Mouse (Mus musculus): ENCODE measurements around the gene Eif4a1. TPM values are rescaled to one million over a fixed set of nuclear protein-coding genes. Genes with fewer than 3 reads are reported as not detected.
"Not testable (repeated sequence)": the region's sequence is repeated elsewhere in the genome, so short reads cannot be mapped to it uniquely, and the experiment has no call there.

Gene Eif4a1
- total RNA-seq, 2 experiments from 2014 or later, result 678 to 712 TPM

- DNase-seq, result no peak
Measured at GRCm38 (mm10) chr11:69645860-69646259, 26.4 kb downstream of the Eif4a1 start.

- DNase-seq, result no peak
Measured at GRCm38 (mm10) chr11:69635471-69635870, 36.8 kb downstream of the Eif4a1 start.

GRCm38 (mm10) chr11:69633128-69633866 lies 38.9 kb downstream of the Eif4a1 start:
- peak; percentile 76 to 84 for DNase-seq

GRCm38 (mm10) chr11:69632284-69633089 lies 39.7 kb downstream of the Eif4a1 start, which contains the start of gene Fxr2:
Gene Fxr2 (plus strand): TSS chr11:69632990.
- peak; percentile 100 for DNase-seq

GRCm38 (mm10) chr11:69629802-69630201 lies 42.4 kb downstream of the Eif4a1 start:
- no peak for DNase-seq

- DNase-seq, result peak; percentile 78 to 85
Measured at GRCm38 (mm10) chr11:69628286-69628685, 43.9 kb downstream of the Eif4a1 start.

GRCm38 (mm10) chr11:69624339-69624738 lies 47.9 kb downstream of the Eif4a1 start:
- DNase-seq, result not testable (repeated sequence)

GRCm38 (mm10) chr11:69623006-69623405 lies 49.2 kb downstream of the Eif4a1 start:
- DNase-seq, result no peak

- DNase-seq, result no peak
Measured at GRCm38 (mm10) chr11:69622406-69622805, 49.8 kb downstream of the Eif4a1 start.

GRCm38 (mm10) chr11:69621571-69622268 lies 50.5 kb downstream of the Eif4a1 start, which contains the start of gene Sat2:
Gene Sat2 (plus strand): TSS chr11:69622024.
- DNase-seq, result peak; percentile 67 to 77

GRCm38 (mm10) chr11:69620394-69621081 lies 51.7 kb downstream of the Eif4a1 start:
- DNase-seq, result no peak

GRCm38 (mm10) chr11:69617805-69618204 lies 54.4 kb downstream of the Eif4a1 start, which contains the start of gene Shbg:
Gene Shbg (minus strand): TSS chr11:69617905.
- no peak for DNase-seq

Small RNA genes within 50 kb of the gene (microRNA-seq; reads per million reads assigned to microRNA genes)
- gene Mir1934, result 5.5 reads per million, percentile 15 among the genes with 10 or more reads in this experiment
- gene Mir467f, result not detected

Other genes starting within 250 kb of the Eif4a1 start
- gene Dnah2, start 123.3 kb downstream of the Eif4a1 start, total RNA-seq (2021), result under 1 TPM; 0.10 to 0.30 TPM
- gene Efnb3, start 112.2 kb downstream of the Eif4a1 start, total RNA-seq (2021), result 1 to 10 TPM in 1 of 2 experiments, under 1 TPM in 1; 0.66 to 1.1 TPM
- gene Wrap53, start 92.2 kb downstream of the Eif4a1 start, total RNA-seq (2021), result 1 to 10 TPM; 9.2 to 9.7 TPM
- 10 to 100 TPM; 63.3 to 64.7 TPM for gene Trp53, start 92.1 kb downstream of the Eif4a1 start, total RNA-seq (2021)
- 10 to 100 TPM; 28.5 to 45.4 TPM for gene Atp1b2, start 66.5 kb downstream of the Eif4a1 start, total RNA-seq (2021)
- gene Shbg, start 54.5 kb downstream of the Eif4a1 start, total RNA-seq (2021), result not detected
- 10 to 100 TPM in 1 of 2 experiments, 1 to 10 TPM in 1; 5.7 to 11.3 TPM for gene Sat2, start 50.4 kb downstream of the Eif4a1 start, total RNA-seq (2021)
- 10 to 100 TPM; 80.5 to 88.4 TPM for gene Fxr2, start 39.4 kb downstream of the Eif4a1 start, total RNA-seq (2021)
- not detected for gene Sox15, start 17.1 kb downstream of the Eif4a1 start, total RNA-seq (2021)
- 100 to 1,000 TPM in 1 of 2 experiments, 10 to 100 TPM in 1; 91.4 to 126 TPM for gene Mpdu1, start 9.8 kb downstream of the Eif4a1 start, total RNA-seq (2021)
- 10 to 100 TPM; 20.1 to 28.6 TPM for gene Cd68, start 6.3 kb downstream of the Eif4a1 start, total RNA-seq (2021)
- 10 to 100 TPM; 70.6 to 80.4 TPM for gene Senp3, start 9.7 kb upstream of the Eif4a1 start, total RNA-seq (2021)
- gene Tnfsf13, start 13.4 kb upstream of the Eif4a1 start, total RNA-seq (2021), result 1 to 10 TPM; 1.7 to 2.5 TPM
- 10 to 100 TPM; 21.5 to 22.9 TPM for gene Tnfsf12, start 23.4 kb upstream of the Eif4a1 start, total RNA-seq (2021)
- gene Tnfsfm13, start 23.7 kb upstream of the Eif4a1 start, total RNA-seq (2021), result 1 to 10 TPM; 4.0 to 4.9 TPM
- gene Polr2a, start 86.2 kb upstream of the Eif4a1 start, total RNA-seq (2021), result 10 to 100 TPM; 86.4 to 90.3 TPM
- not detected for gene Slc35g3, start 89.5 kb upstream of the Eif4a1 start, total RNA-seq (2021)
- gene Zbtb4, start 93.5 kb upstream of the Eif4a1 start, total RNA-seq (2021), result 10 to 100 TPM; 57.7 to 63.8 TPM
- gene Chrnb1, start 123.5 kb upstream of the Eif4a1 start, total RNA-seq (2021), result 1 to 10 TPM; 1.1 to 1.8 TPM
- gene Fgf11, start 129.4 kb upstream of the Eif4a1 start, total RNA-seq (2021), result 1 to 10 TPM; 3.9 to 8.6 TPM
- under 1 TPM; 0.17 to 0.26 TPM for gene Tmem102, start 133.2 kb upstream of the Eif4a1 start, total RNA-seq (2021)
- not detected for gene Gm39566, start 142.9 kb upstream of the Eif4a1 start, total RNA-seq (2021)
- not detected for gene Spem2, start 146.0 kb upstream of the Eif4a1 start, total RNA-seq (2021)
- gene Spem1, start 149.8 kb upstream of the Eif4a1 start, total RNA-seq (2021), result not detected
- gene Nlgn2, start 165.4 kb upstream of the Eif4a1 start, total RNA-seq (2021), result 10 to 100 TPM; 14.4 to 22.3 TPM
- gene Tmem256, start 166.1 kb upstream of the Eif4a1 start, total RNA-seq (2021), result 100 to 1,000 TPM; 144 to 166 TPM
- 10 to 100 TPM; 49.3 to 50.4 TPM for gene Plscr3, start 174.0 kb upstream of the Eif4a1 start, total RNA-seq (2021)
- gene Tnk1, start 186.3 kb upstream of the Eif4a1 start, total RNA-seq (2021), result not detected
- gene Tmem95, start 205.6 kb upstream of the Eif4a1 start, total RNA-seq (2021), result not detected
- 1 to 10 TPM; 4.2 to 5.4 TPM for gene Kctd11, start 209.0 kb upstream of the Eif4a1 start, total RNA-seq (2021)
- gene Acap1, start 223.1 kb upstream of the Eif4a1 start, total RNA-seq (2021), result under 1 TPM; 0.23 to 0.89 TPM
- gene 2810408A11Rik, start 228.6 kb upstream of the Eif4a1 start, total RNA-seq (2021), result 1 to 10 TPM in 1 of 2 experiments, under 1 TPM in 1; 0.46 to 1.4 TPM
- gene Neurl4, start 228.6 kb upstream of the Eif4a1 start, total RNA-seq (2021), result 10 to 100 TPM; 42.5 to 47.5 TPM
- 10 to 100 TPM; 47.1 to 47.6 TPM for gene Gps2, start 241.5 kb upstream of the Eif4a1 start, total RNA-seq (2021)
- 100 to 1,000 TPM; 619 to 640 TPM for gene Eif5a, start 249.5 kb upstream of the Eif4a1 start, total RNA-seq (2021)